Mouse (Mus musculus): ENCODE data around the gene Lin7c.

- no peak for TF ChIP-seq CTCF (IDR thresholded peaks at IDR 0.05; ENCODE audit: low read depth)
- TF ChIP-seq EP300 (optimal IDR thresholded peaks at IDR 0.05): no peak
Measured at GRCm38 (mm10) chr2:109912766-109913165, 22.1 kb downstream of the Lin7c start.
